Mouse (Mus musculus): ENCODE data around the gene Pspn. TPM values are rescaled to one million over a fixed set of nuclear protein-coding genes. Genes with fewer than 3 reads are reported as not detected.

Gene Pspn
- polyA plus RNA-seq, 1 experiment from 2014 or later = 0.37 TPM

DNA sequence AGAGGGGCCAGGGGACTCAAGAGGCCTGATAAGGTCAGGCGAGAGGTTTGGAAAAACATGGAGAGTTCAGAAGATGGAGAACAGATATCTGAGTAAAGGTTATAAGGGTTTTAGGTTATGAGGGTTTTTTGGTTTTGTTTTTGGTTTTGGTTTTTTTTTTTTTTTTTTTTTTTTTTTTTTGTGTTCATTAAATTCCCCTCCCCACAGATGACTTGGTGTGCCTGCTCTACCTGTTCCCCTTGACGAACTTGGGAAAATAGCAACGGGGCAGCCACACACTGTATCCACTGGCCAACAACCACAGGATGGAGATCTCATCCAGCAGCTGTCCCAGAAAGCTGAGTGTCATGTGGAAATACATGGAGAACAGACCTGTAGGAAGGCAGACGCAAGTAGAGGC lies 41.2 kb downstream of the Pspn start:
- no peaks in the 10 kb centered on the region for H3K27me3 ChIP-seq (replicated peaks; ENCODE audit: insufficient read depth, low read length)
- no peaks in the 10 kb centered on the region for H3K4me1 ChIP-seq (ENCODE audit: insufficient read depth, low read depth, low read length)
- no peak overlapping the region for H3K9ac ChIP-seq (replicated peaks; ENCODE audit: low read depth)
- ATAC-seq (no peak), DNase-seq (ENCODE audit: low spot score) (no peak)
- H3K27ac ChIP-seq (ENCODE audit: low read length) = no peak overlapping the region
- no peaks in the 10 kb centered on the region for H3K9me3 ChIP-seq (ENCODE audit: low read length)
- WGBS = 73% methylated on average over 4 of the region's 4 CpGs
- no peak overlapping the region for H3K4me2 ChIP-seq (replicated peaks; ENCODE audit: low read depth, low read length)
- no peak for TF ChIP-seq CTCF (IDR thresholded peaks at IDR 0.05)
- TF ChIP-seq EP300 (IDR thresholded peaks at IDR 0.05) = no peak
- H3K4me3 ChIP-seq (ENCODE audit: low read depth, low read length) = no peak overlapping the region
- H3K36me3 ChIP-seq (ENCODE audit: insufficient read depth, low read length) = no peaks in the 10 kb centered on the region

DNA sequence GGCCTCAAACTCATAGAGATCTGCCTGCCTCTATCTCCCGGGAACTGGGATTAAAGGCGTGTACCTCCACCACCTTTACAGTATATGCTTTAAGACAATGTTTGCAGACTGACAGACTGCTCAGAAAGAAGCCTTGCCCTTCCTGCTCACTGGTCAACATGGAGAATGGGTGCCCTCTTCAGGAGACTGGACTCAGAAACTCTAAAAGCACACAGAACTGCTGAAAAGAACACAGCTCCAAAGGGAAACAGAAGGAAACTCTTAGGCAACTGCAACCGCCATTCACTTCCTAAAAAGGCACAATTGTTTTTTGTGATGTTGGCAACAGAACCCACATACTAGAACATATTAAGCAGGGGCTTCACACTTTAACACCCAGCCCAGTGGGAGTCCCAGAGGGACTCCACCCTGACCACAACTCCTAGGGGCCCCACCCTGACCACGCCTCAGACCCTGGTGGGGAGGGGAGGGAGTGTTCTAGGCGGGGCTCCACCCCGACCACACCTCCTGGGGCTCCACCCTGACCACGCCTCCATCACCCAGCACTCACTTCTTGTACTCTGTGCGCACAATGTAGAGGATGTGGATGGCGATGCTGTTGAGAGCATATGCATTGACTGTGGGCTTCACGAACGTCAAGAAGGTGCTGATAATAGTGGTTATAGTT lies 41.9 kb downstream of the Pspn start:
- H3K36me3 ChIP-seq (ENCODE audit: insufficient read depth, low read length) = no peaks in the 10 kb centered on the region
- no peak overlapping the region for H3K4me3 ChIP-seq (ENCODE audit: low read depth, low read length)
- DNase-seq (ENCODE audit: low spot score) (peak; percentile 66), ATAC-seq (peak; percentile 87)
- H3K9ac ChIP-seq (replicated peaks; ENCODE audit: low read depth) = no peak overlapping the region
- no peaks in the 10 kb centered on the region for H3K4me1 ChIP-seq (ENCODE audit: insufficient read depth, low read depth, low read length)
- WGBS = 19% methylated on average over 11 of the region's 11 CpGs
- no peak overlapping the region for H3K27ac ChIP-seq (ENCODE audit: low read length)
- H3K4me2 ChIP-seq (replicated peaks; ENCODE audit: low read depth, low read length) = no peak overlapping the region
- no peaks in the 10 kb centered on the region for H3K27me3 ChIP-seq (replicated peaks; ENCODE audit: insufficient read depth, low read length)
- peak; percentile 35; the same call in 1 of the 2 replicates for TF ChIP-seq CTCF (IDR thresholded peaks at IDR 0.05)
- no peak for TF ChIP-seq EP300 (IDR thresholded peaks at IDR 0.05)
- H3K9me3 ChIP-seq (ENCODE audit: low read length) = no peaks in the 10 kb centered on the region

- H3K27me3 ChIP-seq (replicated peaks; ENCODE audit: insufficient read depth, low read length) = no peaks in the 10 kb centered on the region
- H3K27ac ChIP-seq (ENCODE audit: low read length) = no peak overlapping the region
- H3K9me3 ChIP-seq (ENCODE audit: low read length) = no peaks in the 10 kb centered on the region
- 80% methylated on average over 7 of the region's 7 CpGs for WGBS
- no peak overlapping the region for H3K4me2 ChIP-seq (replicated peaks; ENCODE audit: low read depth, low read length)
- TF ChIP-seq CTCF (IDR thresholded peaks at IDR 0.05) (no peak), EP300 (IDR thresholded peaks at IDR 0.05) (no peak)
- H3K4me1 ChIP-seq (ENCODE audit: insufficient read depth, low read depth, low read length) = no peaks in the 10 kb centered on the region
- no peak overlapping the region for H3K9ac ChIP-seq (replicated peaks; ENCODE audit: low read depth)
- H3K4me3 ChIP-seq (ENCODE audit: low read depth, low read length) = no peak overlapping the region
- DNase-seq (ENCODE audit: low spot score) (no peak), ATAC-seq (no peak)
- H3K36me3 ChIP-seq (ENCODE audit: insufficient read depth, low read length) = no peaks in the 10 kb centered on the region
These were observed 44.9 kb downstream of the Pspn start for GRCm38 (mm10) chr17:56954871-56955270.

GRCm38 (mm10) chr17:56952639-56953038 lies 47.2 kb downstream of the Pspn start:
- Histone ChIP-seq H3K36me3 (ENCODE audit: insufficient read depth, low read length) (no peaks in the 10 kb centered on the region), H3K27ac (ENCODE audit: low read length) (no peak overlapping the region), H3K27me3 (replicated peaks; ENCODE audit: insufficient read depth, low read length) (no peaks in the 10 kb centered on the region), H3K9ac (replicated peaks; ENCODE audit: low read depth) (no peak overlapping the region), H3K4me3 (ENCODE audit: low read depth, low read length) (no peak overlapping the region), H3K4me1 (ENCODE audit: insufficient read depth, low read depth, low read length) (no peaks in the 10 kb centered on the region), H3K4me2 (replicated peaks; ENCODE audit: low read depth, low read length) (no peak overlapping the region), H3K9me3 (ENCODE audit: low read length) (no peaks in the 10 kb centered on the region)
- WGBS = 43% methylated on average over 1 of the region's 1 CpGs
- ATAC-seq (peak; percentile 30; the same call in 1 of the 2 replicates), DNase-seq (ENCODE audit: low spot score) (no peak)
- TF ChIP-seq CTCF (IDR thresholded peaks at IDR 0.05) (no peak), EP300 (IDR thresholded peaks at IDR 0.05) (no peak)

- DNase-seq (ENCODE audit: low spot score) = peak; percentile 60
These were observed 48.9 kb downstream of the Pspn start for GRCm38 (mm10) chr17:56950915-56951314.

More at GRCm38 (mm10) chr17:56950915-56951314, 48.9 kb downstream of the Pspn start:
- 7% methylated on average over 3 of the region's 3 CpGs for WGBS
- no peak overlapping the region for H3K9ac ChIP-seq (replicated peaks; ENCODE audit: low read depth)
- H3K27ac ChIP-seq (ENCODE audit: low read length) = no peak overlapping the region
- no peaks in the 10 kb centered on the region for H3K36me3 ChIP-seq (ENCODE audit: insufficient read depth, low read length)
- no peaks in the 10 kb centered on the region for H3K4me1 ChIP-seq (ENCODE audit: insufficient read depth, low read depth, low read length)
- H3K4me2 ChIP-seq (replicated peaks; ENCODE audit: low read depth, low read length) = no peak overlapping the region
- TF ChIP-seq EP300 (IDR thresholded peaks at IDR 0.05) = no peak
- peak; percentile 83 for TF ChIP-seq CTCF (IDR thresholded peaks at IDR 0.05)
- H3K27me3 ChIP-seq (replicated peaks; ENCODE audit: insufficient read depth, low read length) = no peaks in the 10 kb centered on the region
- H3K9me3 ChIP-seq (ENCODE audit: low read length) = no peaks in the 10 kb centered on the region
- ATAC-seq = no peak
- H3K4me3 ChIP-seq (ENCODE audit: low read depth, low read length) = no peak overlapping the region

Other genes with a start within 250 kb of the Pspn start
- gene Nrtn, start 242.5 kb downstream of the Pspn start, polyA plus RNA-seq (2015; fragmentation: Nextera tagmentation; extraction: Ambion mirVana) = 10.5 and 10.7 TPM in 2 replicates
- gene Dus3l, start 235.3 kb downstream of the Pspn start, polyA plus RNA-seq (2015; fragmentation: Nextera tagmentation; extraction: Ambion mirVana) = 26.3 and 29.7 TPM in 2 replicates
- gene Prr22, start 229.8 kb downstream of the Pspn start, polyA plus RNA-seq (2015; fragmentation: Nextera tagmentation; extraction: Ambion mirVana) = 0.23 and 0.33 TPM in 2 replicates
- 5.9 and 6.6 TPM in 2 replicates for gene Rfx2, start 169.0 kb downstream of the Pspn start, polyA plus RNA-seq (2015; fragmentation: Nextera tagmentation; extraction: Ambion mirVana)
- gene Acsbg2, start 125.6 kb downstream of the Pspn start, polyA plus RNA-seq (2015; fragmentation: Nextera tagmentation; extraction: Ambion mirVana) = not detected in 2 replicates
- gene 1700061G19Rik, start 124.5 kb downstream of the Pspn start, polyA plus RNA-seq (2015; fragmentation: Nextera tagmentation; extraction: Ambion mirVana) = 0.15 and 0.23 TPM in 2 replicates
- gene Mllt1, start 64.6 kb downstream of the Pspn start, polyA plus RNA-seq (2015; fragmentation: Nextera tagmentation; extraction: Ambion mirVana) = 17.7 TPM in 2 replicates
- gene Acer1, start 17.9 kb downstream of the Pspn start, polyA plus RNA-seq (2015; fragmentation: Nextera tagmentation; extraction: Ambion mirVana) = not detected in 2 replicates
- 62.5 and 71.1 TPM in 2 replicates for gene Clpp, start 9.7 kb downstream of the Pspn start, polyA plus RNA-seq (2015; fragmentation: Nextera tagmentation; extraction: Ambion mirVana)
- gene Alkbh7, start 2.7 kb downstream of the Pspn start, polyA plus RNA-seq (2015; fragmentation: Nextera tagmentation; extraction: Ambion mirVana) = 31.3 and 35.3 TPM in 2 replicates
- gene Gtf2f1, start 11.3 kb upstream of the Pspn start, polyA plus RNA-seq (2015; fragmentation: Nextera tagmentation; extraction: Ambion mirVana) = 33.3 and 37.0 TPM in 2 replicates
- gene Gm17949, start 11.5 kb upstream of the Pspn start, polyA plus RNA-seq (2015; fragmentation: Nextera tagmentation; extraction: Ambion mirVana) = 0.50 and 0.68 TPM in 2 replicates
- gene Khsrp, start 31.5 kb upstream of the Pspn start, polyA plus RNA-seq (2015; fragmentation: Nextera tagmentation; extraction: Ambion mirVana) = 20.4 and 21.0 TPM in 2 replicates
- gene Slc25a41, start 41.6 kb upstream of the Pspn start, polyA plus RNA-seq (2015; fragmentation: Nextera tagmentation; extraction: Ambion mirVana) = not detected in 2 replicates
- gene Crb3, start 59.1 kb upstream of the Pspn start, polyA plus RNA-seq (2015; fragmentation: Nextera tagmentation; extraction: Ambion mirVana) = 119 and 120 TPM in 2 replicates
- gene Slc25a23, start 59.8 kb upstream of the Pspn start, polyA plus RNA-seq (2015; fragmentation: Nextera tagmentation; extraction: Ambion mirVana) = 5.8 and 5.9 TPM in 2 replicates
- gene Dennd1c, start 78.5 kb upstream of the Pspn start, polyA plus RNA-seq (2015; fragmentation: Nextera tagmentation; extraction: Ambion mirVana) = 5.7 and 6.0 TPM in 2 replicates
- 7.1 and 7.5 TPM in 2 replicates for gene Tubb4a, start 87.8 kb upstream of the Pspn start, polyA plus RNA-seq (2015; fragmentation: Nextera tagmentation; extraction: Ambion mirVana)
- gene Tnfsf9, start 105.3 kb upstream of the Pspn start, polyA plus RNA-seq (2015; fragmentation: Nextera tagmentation; extraction: Ambion mirVana) = 3.0 and 3.4 TPM in 2 replicates
- not detected in 2 replicates for gene Cd70, start 149.8 kb upstream of the Pspn start, polyA plus RNA-seq (2015; fragmentation: Nextera tagmentation; extraction: Ambion mirVana)
- gene Tnfsf14, start 194.2 kb upstream of the Pspn start, polyA plus RNA-seq (2015; fragmentation: Nextera tagmentation; extraction: Ambion mirVana) = 0.50 and 0.73 TPM in 2 replicates
- gene C3, start 228.1 kb upstream of the Pspn start, polyA plus RNA-seq (2015; fragmentation: Nextera tagmentation; extraction: Ambion mirVana) = 50.2 and 55.0 TPM in 2 replicates
- gene Gpr108, start 248.4 kb upstream of the Pspn start, polyA plus RNA-seq (2015; fragmentation: Nextera tagmentation; extraction: Ambion mirVana) = 48.4 and 48.8 TPM in 2 replicates
- gene Trip10, start 249.4 kb upstream of the Pspn start, polyA plus RNA-seq (2015; fragmentation: Nextera tagmentation; extraction: Ambion mirVana) = 46.4 and 58.9 TPM in 2 replicates